Mouse (Mus musculus) adrenal gland, postnatal 25 days (tissue): ENCODE data around the gene Cntrl. TPM values are rescaled to one million over a fixed set of nuclear protein-coding genes. Genes with fewer than 3 reads are reported as not detected.
A peak's percentile ranks its signal among the peaks of the same experiment; 100 is the strongest.

Experiments used
- DNase-seq: peaks from one replicate; pipeline ENCODE4 v3.0.0; 2021; ENCODE audit warnings: mixed read lengths
- long read RNA-seq: library from polyadenylated mRNA; stranded (forward); transcript quantifications from one replicate; pipeline ENCODE4 v2.0.0, GENCODE M21; 2021
- total RNA-seq: library from RNA; stranded (reverse); gene quantifications from 2 replicates; pipeline ENCODE4 v1.2.3, GENCODE M21; 2021

The Cntrl gene
- total RNA-seq, result 26.8 and 28.4 TPM in 2 replicates
- long read RNA-seq, partial matches to known transcripts, result 10 of 16 reads
- long read RNA-seq, other reads (novel, unspliced or antisense), result 5 of 16 reads

GRCm38 (mm10) chr2:35109141-35109923, at the start of gene Cntrl:
TSS of gene Cntrl (plus strand) at chr2:35109492.
- DNase-seq, result peak; percentile 96

DNA sequence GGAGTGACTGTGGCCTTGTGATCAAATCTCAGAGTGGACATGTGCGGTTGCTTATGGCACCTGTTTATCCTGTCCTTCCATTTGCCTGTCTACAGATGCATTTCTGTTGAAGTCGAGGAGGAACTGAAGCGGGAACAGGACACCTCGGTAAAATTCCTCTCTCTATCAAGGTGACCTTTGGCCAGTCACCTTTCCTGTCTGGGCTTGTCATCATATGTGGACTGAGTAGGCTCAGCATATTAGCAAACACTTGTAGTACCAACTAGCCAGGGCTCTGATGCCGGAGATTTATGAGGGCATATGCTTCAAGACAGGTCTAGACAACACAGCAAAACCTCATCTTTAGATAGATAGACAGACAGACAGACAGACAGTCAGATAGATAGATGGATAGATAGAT, 49.0 kb upstream of the Cntrl start:
- no peak for DNase-seq

DNA sequence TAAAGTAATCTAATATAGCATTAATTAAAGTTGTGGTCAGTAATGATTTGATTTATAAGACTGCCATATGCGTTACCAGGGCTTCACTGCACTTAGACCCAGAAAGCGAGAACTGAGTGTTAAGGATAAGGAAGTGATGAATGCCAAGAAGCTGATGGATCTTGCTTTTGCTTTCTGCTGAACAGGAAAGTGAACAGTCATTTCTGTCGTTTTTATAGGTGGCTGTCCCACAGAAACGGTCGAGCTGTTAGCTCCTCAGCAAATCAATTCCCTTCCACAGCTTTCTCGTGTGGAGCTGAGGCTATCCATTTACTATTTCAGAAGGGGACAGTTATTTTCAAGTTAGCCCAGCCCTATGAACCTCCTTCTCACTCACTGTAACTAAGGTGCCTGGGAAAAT, 48.4 kb upstream of the Cntrl start:
- no peak for DNase-seq

DNA sequence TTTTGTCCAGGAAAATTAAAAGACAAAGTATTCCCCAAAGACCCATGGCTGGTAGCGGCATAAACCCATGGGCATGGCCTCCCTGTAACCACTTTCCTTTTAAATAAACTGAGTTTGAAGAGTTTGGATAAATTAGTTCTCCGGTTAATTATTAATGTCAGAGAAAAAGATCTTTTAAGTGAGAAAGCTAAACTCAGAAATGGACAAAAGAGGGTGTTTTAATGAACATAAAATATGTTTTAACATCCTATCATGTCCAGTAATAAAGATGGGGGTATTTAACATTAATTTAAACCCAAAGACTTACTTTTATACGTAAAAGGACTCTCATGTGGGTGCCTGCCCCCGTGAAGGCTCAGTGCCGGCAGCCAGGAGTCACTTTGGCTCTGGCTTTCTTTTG, 48.0 kb upstream of the Cntrl start, which contains the start of gene Hc:
Hc (minus strand) TSS at position 101 of the 400 bp plus-strand sequence.
- no peak for DNase-seq

DNA sequence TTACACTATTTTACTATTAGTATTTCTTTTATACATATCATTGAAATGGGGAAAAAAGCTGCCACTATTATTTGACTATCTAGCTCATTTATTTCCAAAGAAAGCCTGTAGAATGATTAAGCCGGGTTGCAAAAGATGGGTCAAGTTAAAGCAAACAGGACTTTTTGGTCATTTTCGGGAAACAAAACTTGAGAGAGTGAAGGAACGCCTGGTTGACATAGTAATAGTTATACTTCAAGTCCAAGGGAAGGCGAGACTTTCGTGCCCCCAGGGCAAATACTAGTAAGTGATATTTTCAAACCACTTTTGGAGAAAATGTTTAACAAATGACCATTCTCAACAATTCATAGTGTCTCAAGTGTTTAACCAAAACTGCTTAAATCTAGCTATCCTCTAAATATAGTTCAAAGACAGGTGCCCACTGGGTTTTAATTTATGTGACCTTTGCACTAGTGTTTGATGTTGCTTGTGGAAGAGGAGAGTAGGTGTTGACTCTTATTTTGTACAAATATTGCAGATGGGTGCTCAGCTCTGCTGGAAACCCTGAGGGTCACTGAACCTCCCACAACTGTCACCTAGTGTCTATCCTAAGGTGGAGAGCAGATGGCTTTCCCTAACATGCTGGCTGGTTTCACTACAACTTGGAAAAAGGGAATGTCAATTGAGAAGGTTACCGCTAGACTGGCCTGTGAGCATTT, 45.8 kb upstream of the Cntrl start:
- no peak for DNase-seq

DNA sequence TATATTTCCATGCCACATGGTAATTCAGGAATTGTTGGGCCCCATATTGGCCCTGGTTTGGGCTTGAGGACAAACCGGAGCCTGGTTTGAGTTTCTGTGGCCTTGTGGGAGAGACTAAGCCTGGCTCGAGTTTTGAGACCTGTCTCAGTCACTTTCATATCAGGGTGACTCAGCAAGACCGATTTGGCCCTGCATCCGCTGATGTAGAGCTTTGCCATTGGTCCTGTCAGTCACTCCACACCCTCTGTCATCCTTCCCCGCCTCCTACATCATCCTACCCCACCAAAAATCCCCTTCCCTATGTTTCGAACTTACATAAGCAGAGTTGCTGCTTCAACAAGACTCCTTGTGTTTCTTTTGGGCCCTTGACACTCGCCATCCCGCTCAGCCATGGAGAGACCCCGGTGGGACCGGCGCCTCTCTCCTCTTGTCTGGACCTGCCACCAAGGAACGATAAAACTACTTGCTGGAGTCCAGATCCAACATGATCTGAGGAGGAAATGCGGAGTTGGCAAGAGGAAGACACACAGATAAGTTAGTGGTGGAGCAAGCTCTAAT, 42.7 kb upstream of the Cntrl start:
- no peak for DNase-seq

DNA sequence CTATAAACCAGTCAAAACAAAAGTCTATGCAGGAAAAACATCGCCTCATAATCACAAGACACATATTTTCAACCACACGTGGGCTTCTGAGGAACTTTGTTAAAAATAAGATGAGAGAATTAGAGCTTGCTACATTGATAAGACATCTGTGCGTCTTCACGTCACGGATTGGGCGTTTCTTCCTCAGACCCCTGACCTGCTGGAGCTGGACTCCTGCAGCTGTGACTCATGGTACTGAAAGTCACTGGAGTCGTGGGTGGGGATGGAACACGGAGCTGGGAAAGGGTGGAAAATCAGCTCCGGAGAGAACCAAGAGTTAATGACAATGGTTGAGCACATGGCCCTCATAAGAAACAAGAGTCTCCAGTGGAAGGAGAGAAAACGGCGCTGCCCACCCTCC, 42.2 kb upstream of the Cntrl start:
- no peak for DNase-seq

GRCm38 (mm10) chr2:35069124-35069523, 40.2 kb upstream of the Cntrl start:
- no peak for DNase-seq

DNA sequence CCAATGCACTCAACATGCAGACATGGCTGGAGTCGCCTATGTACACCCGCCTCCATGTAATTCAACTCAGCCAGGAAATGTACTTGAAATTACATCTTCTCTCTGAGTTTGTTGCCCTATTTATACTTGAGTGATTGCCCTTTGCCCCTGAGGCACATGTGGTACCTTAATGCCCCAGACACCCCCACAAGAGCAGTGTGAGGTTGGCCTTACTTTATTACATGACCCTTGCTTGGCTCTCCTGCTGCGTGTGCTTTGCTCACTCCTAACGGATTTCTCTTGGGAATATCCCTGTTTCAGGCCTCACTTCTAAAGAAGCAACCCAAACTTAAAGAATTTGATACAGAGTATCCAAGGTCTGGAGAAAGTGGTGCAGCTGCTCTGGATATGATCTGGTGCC, 39.0 kb upstream of the Cntrl start:
- no peak for DNase-seq

GRCm38 (mm10) chr2:35072547-35072946, 36.7 kb upstream of the Cntrl start:
- no peak for DNase-seq

- DNase-seq, result no peak
Measured at GRCm38 (mm10) chr2:35074328-35074727, 35.0 kb upstream of the Cntrl start.

DNA sequence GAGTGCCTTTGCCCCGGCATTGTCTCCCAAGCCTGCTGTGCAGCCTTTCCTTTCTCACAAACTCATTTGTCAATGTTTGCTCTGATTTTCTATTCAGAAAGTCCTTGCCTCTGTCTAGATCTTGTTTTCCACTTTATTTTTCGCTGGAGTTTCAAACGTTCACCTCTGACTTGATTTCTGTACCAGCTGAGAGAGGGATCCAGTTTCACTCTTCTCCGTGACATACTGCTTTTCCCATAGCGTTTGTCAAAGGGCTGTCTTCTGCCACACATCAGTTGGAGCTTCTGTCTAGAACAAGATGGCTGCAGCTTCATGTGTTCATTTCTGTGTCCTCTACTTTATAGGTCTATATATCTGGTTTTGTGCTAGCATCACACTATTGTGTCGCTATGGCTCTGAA, 30.1 kb upstream of the Cntrl start:
- no peak for DNase-seq

DNA sequence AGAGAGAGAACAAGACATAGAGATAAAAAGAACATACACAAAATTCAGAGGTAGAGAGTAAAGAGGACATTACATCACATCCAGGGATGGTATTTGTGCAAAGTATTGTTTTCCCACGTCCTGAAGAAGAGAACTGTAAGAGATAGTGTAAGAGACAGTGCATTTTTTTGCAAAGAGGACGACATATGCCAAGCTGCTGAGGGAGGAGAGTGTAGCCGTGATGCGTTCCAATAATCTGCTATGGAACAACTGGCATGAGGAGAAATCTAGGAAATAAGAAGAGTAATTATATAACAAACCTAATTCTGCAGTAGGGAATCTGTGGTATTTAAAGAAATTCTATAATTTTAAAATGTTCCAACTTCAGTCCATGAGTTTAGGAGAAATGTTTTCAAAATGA, 21.9 kb upstream of the Cntrl start:
- no peak for DNase-seq

DNA sequence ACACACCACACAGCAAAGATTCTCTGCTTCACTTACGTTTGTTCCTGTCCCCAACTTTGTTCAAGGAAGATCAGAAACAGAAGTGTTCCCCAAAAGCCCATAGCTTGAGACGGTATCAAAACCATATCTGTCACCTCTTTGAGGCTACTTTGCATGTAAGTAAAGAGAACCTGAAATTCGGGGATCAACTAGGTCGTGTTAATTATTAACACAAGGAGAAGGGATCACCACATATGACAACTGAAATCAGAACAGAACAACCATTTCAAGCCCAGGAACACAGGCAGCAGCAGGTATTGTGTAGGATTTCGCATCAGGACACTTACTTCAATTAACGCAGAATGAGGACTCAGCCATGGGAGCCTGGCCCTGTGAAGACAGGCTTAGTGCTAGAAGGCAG, 8.8 kb upstream of the Cntrl start:
- DNase-seq, result no peak

GRCm38 (mm10) chr2:35101443-35101842, 7.8 kb upstream of the Cntrl start, which contains the start of gene AI182371:
TSS of gene AI182371 (minus strand) at chr2:35101543.
- DNase-seq, result no peak

- no peak for DNase-seq
Measured at GRCm38 (mm10) chr2:35102777-35103176, 6.5 kb upstream of the Cntrl start.

DNA sequence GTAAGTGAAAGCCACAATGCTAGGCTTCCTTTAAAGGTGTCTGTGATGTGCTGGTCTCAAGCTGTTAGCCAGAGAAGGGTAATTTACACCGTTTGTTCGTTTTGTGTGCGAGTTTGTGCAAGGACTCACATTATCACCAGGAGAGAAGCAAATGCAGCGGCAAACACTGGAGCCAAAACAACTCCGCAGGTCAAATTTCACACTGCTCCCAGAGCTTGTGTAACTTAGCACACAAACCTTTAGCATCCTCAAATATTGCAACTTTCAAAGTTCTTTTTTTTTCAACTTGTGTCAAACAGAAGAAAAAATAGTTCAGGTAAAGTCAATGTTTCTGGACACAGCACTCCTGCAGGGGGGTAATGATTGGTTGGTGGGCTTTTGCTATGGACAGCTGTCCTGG, 5.7 kb upstream of the Cntrl start:
- DNase-seq, result no peak

DNA sequence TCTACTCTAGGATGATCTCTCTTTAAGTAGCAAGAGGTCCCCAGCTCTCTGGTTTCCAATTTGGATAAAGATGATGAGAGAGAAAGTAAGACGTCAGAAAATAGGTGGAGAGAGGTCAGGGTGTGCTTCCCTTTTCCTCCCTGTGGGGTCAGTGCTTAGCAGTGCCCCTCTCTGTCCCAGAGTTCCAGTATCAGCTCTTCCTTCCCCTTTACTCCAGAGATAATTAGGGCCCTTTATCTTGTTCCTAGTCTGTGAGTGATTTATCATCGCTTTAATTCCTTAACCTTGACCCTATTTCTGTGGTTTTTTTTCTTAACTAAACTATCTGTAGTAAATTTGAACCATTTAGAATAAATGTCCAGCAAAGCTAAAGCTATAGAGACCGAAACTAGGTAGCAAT, 4.4 kb upstream of the Cntrl start:
- no peak for DNase-seq

- no peak for DNase-seq
Measured at GRCm38 (mm10) chr2:35107984-35108635, 1.2 kb upstream of the Cntrl start.

DNA sequence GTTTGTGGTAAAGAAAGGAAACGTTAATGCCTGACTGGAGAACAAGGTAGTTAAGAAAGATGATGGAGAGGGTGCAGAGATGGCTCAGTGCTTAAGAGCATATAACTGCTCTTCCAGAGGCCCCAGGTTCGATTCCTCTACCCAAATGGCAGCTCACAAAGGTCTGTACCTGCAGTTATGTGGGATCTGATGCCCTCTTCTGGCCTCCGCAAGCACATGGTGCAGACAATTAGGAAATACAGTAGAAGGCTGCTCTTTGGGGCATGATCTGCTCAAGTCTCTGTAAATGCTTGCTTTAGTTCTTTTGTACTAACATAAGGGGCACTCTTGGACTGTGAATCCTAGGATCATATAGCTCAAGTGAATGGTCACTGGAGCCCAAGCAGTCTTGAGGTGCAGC, 580 bp upstream of the Cntrl start:
- peak; percentile 4 for DNase-seq

GRCm38 (mm10) chr2:35109924-35110304, 622 bp downstream of the Cntrl start:
- no peak for DNase-seq

DNA sequence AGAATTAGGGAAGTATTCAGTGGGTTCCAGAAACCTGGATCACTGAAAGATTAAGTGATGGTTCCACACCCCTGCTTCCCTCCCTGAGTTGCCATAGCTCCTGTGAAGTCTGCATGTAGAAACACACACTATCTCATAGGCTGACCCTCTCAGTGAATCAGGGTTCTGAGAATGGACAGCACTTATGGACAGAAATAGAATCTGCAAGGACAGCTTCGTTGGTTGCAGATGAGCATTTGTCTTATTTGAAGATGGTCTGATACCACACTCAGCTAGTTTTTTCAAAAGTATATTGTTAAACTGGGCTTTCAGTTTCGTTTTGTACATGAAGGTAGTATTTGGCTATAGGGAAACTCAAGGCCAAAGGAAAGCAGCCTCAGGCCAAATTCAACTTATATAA, 1.2 kb downstream of the Cntrl start:
- DNase-seq, result no peak

GRCm38 (mm10) chr2:35124716-35125115, 15.4 kb downstream of the Cntrl start:
- no peak for DNase-seq
